Mouse (Mus musculus) kidney, adult 2 months (tissue): Measurements from ENCODE around the gene Nhsl2.

Experiments
- CTCF ChIP-seq: fragments of 200-500 bp; conservative IDR thresholded peaks from 2 replicates; pipeline ENCODE4 v1.5.1; 2011; ENCODE audit warnings: low read depth, mild to moderate bottlenecking, control low read depth, low read length, moderate library complexity, mixed read lengths; ENCODE audit not compliant: insufficient read depth, insufficient read length
- POLR2A ChIP-seq: fragments of 200-500 bp; IDR thresholded peaks from one replicate; pipeline ENCODE4 v1.6.1; 2011; ENCODE audit warnings: low read depth, low read length, control low read depth

DNA sequence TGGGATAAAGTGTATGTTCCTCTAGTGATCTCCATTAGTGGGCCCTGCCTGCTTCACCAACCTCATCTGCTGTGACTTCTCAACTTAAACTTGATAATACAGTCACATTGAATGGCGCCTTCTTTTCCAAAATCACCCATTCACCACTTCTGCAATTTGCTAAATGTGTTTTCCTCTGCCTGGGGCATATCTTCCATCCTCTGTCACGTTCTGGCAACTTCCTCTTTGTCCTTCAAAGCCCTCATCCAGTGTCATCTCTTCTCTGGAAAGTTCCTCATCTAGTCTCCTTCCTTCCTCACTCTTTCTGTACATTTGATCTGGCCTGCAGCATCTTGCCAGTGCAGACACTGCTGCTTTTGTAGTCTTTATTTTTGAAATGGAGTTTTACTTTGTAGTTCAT, 158.8 kb downstream of the Nhsl2 start:
- no peak for TF ChIP-seq CTCF
- no peak for TF ChIP-seq POLR2A
